Mouse (Mus musculus) thymus, adult 2 months (tissue): Measurements from ENCODE around the gene Fam104a.

ENCODE experiments used
- CTCF ChIP-seq: fragments of 200-500 bp; IDR thresholded peaks from 2 replicates; pipeline ENCODE4 v1.5.1; 2012; ENCODE audit warnings: mild to moderate bottlenecking, control low read depth, low read length, moderate library complexity, borderline replicate concordance; ENCODE audit not compliant: control insufficient read depth, poor library complexity, insufficient read depth; ENCODE audit errors: extremely low read depth
- POLR2A ChIP-seq: fragments of 200-500 bp; IDR thresholded peaks from 2 replicates; pipeline ENCODE4 v1.6.1; 2012; ENCODE audit warnings: mild to moderate bottlenecking, low read length, control low read depth, moderate library complexity; ENCODE audit not compliant: control insufficient read depth, poor library complexity, insufficient read depth; ENCODE audit errors: extremely low read depth

GRCm38 (mm10) chr11:113687031-113687430 is 3.1 kb upstream of the Fam104a start:
- TF ChIP-seq CTCF = no peak
- no peak for TF ChIP-seq POLR2A
